Mouse (Mus musculus) C2C12 (cell line): Measurements from ENCODE around the gene P2rx1.

Source experiments
- CEBPB ChIP-seq: IDR thresholded peaks from one replicate; pipeline ENCODE4 v1.6.1; 2011; ENCODE audit warnings: low read depth, mild to moderate bottlenecking, control low read depth, moderate library complexity
- CTCF ChIP-seq: IDR thresholded peaks from one replicate; pipeline ENCODE4 v1.5.1; 2011; ENCODE audit not compliant: control insufficient read depth, insufficient read depth, insufficient read length
- MAX ChIP-seq: IDR thresholded peaks from one replicate; pipeline ENCODE4 v1.6.1; 2011; ENCODE audit warnings: mild to moderate bottlenecking, control low read depth
- MYOD1 ChIP-seq: IDR thresholded peaks from one replicate; pipeline ENCODE4 v1.6.1; 2011; ENCODE audit warnings: low read depth; ENCODE audit not compliant: control insufficient read depth, insufficient read length
- MYOG ChIP-seq: IDR thresholded peaks from one replicate; pipeline ENCODE4 v1.6.1; 2011; ENCODE audit not compliant: control insufficient read depth, insufficient read length; ENCODE audit errors: extremely low read depth
- USF1 ChIP-seq: IDR thresholded peaks from one replicate; pipeline ENCODE4 v1.6.1; 2011; ENCODE audit warnings: low read depth, mild to moderate bottlenecking, control low read depth, moderate library complexity

GRCm38 (mm10) chr11:73036077-73036476, 37.2 kb downstream of the P2rx1 start:
- TF ChIP-seq USF1: no peak
- TF ChIP-seq CTCF: no peak
- TF ChIP-seq MAX: no peak
- TF ChIP-seq MYOG: no peak
- no peak for TF ChIP-seq CEBPB
- TF ChIP-seq MYOD1: no peak
